Mouse (Mus musculus) hindbrain, embryonic 14.5 days (tissue): ENCODE measurements around the gene Peli2. TPM values are rescaled to one million over a fixed set of nuclear protein-coding genes. Genes with fewer than 3 reads are reported as not detected.
"Not testable (repeated sequence)": the region's sequence is repeated elsewhere in the genome, so short reads cannot be mapped to it uniquely, and the experiment has no call there.

ENCODE experiments used
- ATAC-seq: fragments of 200-750 bp; cut with Nextera tagmentation; 2 replicates; pipeline ENCODE4 v1.8.0; 2017; ENCODE audit warnings: moderate number of reproducible peaks, mild to moderate bottlenecking, moderate TSS enrichment, moderate library complexity; ENCODE audit not compliant: low FRiP score
- DNase-seq: peaks from one replicate; pipeline ENCODE4 v3.0.0-alpha.2; 2015; ENCODE audit warnings: low spot score
- H3K27ac ChIP-seq: fragments of 300-500 bp; sonication (generic); 2 replicates; pipeline ENCODE4 v1.5.1; 2014; ENCODE audit warnings: mild to moderate bottlenecking, moderate library complexity
- H3K27me3 ChIP-seq: fragments of 300-500 bp; sonication (generic); 2 replicates; pipeline ENCODE4 v1.6.1; 2014; ENCODE audit warnings: mild to moderate bottlenecking, low read length, mixed read lengths; ENCODE audit not compliant: control insufficient read depth, insufficient read depth
- H3K36me3 ChIP-seq: fragments of 300-500 bp; sonication (generic); replicated peaks from 2 replicates; pipeline ENCODE4 v1.6.1; 2014; ENCODE audit not compliant: control insufficient read depth, insufficient read depth
- H3K4me1 ChIP-seq: fragments of 300-500 bp; sonication (generic); replicated peaks from 2 replicates; pipeline ENCODE4 v1.6.1; 2014; ENCODE audit warnings: antibody characterized with exemption, low read length, mixed read lengths; ENCODE audit not compliant: control insufficient read depth, insufficient read depth
- H3K4me2 ChIP-seq: fragments of 300-500 bp; sonication (generic); replicated peaks from 2 replicates; pipeline ENCODE4 v1.6.1; 2014; ENCODE audit warnings: mild to moderate bottlenecking, moderate library complexity
- H3K4me3 ChIP-seq: fragments of 300-500 bp; sonication (generic); replicated peaks from 2 replicates; pipeline ENCODE4 v1.5.1; 2014; ENCODE audit warnings: mild to moderate bottlenecking, low read length
- H3K9ac ChIP-seq: fragments of 300-500 bp; sonication (generic); 2 replicates; pipeline ENCODE4 v1.6.1; 2014
- H3K9me3 ChIP-seq: fragments of 300-500 bp; sonication (generic); 2 replicates; pipeline ENCODE4 v1.6.1; 2016; ENCODE audit warnings: low read length; ENCODE audit not compliant: control insufficient read depth
- WGBS: fragments of 180-500 bp; shearing (Covaris S2); extraction: QIAGEN DNeasy Blood & Tissue Kit; methylation state at CpG from one replicate; pipeline ENCODE4 v1.1.7; 2014; 5-methylcytosine and 5-hydroxymethylcytosine counted together
- polyA plus RNA-seq: library from polyadenylated mRNA; unstranded; fragments of >200 nt; fragmentation: Nextera tagmentation; extraction: Ambion mirVana; gene quantifications from 2 replicates; pipeline ENCODE4 v1.2.1, GENCODE M21; 2014

Peli2 gene
- polyA plus RNA-seq: 8.9 and 10.0 TPM in 2 replicates

DNA sequence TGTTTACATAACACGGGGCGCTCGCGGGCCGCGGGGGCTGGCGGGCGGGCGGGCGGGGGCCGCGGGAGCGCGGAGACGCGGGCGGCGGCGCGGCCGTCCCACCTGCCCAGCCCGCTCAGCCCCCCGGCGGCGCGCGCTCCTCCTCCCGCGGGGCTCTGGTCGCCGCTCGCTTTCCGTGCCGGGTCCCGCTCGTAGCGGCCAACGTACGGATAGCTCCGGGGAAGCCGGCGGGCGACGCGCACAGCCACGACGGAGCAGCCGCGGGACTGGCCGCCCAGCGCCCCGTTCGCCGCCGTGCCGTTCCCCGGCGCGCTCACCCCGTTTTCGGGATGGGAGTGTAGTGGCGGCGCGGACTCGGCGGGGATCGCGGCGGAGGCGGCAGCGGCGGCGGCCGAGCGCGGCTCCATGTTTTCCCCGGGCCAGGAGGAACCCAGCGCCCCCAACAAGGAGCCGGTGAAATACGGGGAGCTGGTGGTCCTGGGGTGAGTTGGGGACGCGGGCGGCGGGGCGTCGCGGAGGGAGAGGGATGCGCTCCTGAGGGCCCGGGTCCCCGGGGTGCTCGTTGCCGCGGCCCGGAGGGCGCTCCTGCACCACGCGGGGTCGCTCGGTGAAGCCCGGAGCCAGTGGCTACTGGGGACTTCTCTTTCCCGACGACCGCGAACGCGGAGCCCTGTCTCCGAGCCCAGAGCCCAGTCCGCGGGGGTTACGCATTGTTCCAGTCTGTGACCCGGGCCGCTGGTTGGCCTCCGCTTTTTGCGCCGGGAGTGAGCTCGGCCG is at the start of gene Peli2:
Gene Peli2 (plus strand): TSS at position 72 of the 777 bp plus-strand sequence.
- peaks cover 58% of the 10 kb centered on the region for H3K4me1 ChIP-seq
- peak; percentile 86 for ATAC-seq

DNA sequence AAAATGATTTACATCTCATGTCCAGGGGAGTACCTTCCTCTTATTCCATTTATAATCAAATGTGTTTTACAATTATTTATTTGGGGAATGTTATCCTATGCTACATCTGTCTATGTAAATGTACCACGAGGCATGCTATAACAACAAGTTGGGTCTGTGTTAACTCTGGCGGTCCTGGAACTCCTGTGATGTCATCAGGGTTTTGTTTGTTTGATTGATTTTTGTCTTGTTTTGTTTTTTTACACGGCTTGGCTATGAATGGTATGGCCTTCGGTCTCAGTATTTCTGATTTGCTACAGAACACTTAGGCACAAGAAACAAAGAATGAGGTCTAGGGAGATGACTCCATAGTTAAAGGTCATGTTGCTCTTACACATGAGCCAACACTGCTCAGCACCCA is 48.5 kb upstream of the Peli2 start:
- H3K4me1 ChIP-seq: peaks cover 8% of the 10 kb centered on the region; the same call in 1 of the 2 replicates
- WGBS: 57% methylated on average over 4 of the region's 4 CpGs

More for the DNA sequence above, at the start of gene Peli2:
- peak within 1 kb of the TSS; percentile 85 for H3K27ac ChIP-seq
- peak within 1 kb of the TSS; percentile 79 for H3K4me3 ChIP-seq
- H3K4me2 ChIP-seq: peak within 1 kb of the TSS; percentile 95
- DNase-seq: peak; percentile 74
- WGBS: 1% methylated on average over 66 of the region's 117 CpGs
- H3K36me3 ChIP-seq: no peaks in the 10 kb centered on the region
- H3K9ac ChIP-seq: peak within 1 kb of the TSS; percentile 84
- no peaks in the 10 kb centered on the region for H3K9me3 ChIP-seq
- no peaks in the 10 kb centered on the region for H3K27me3 ChIP-seq

DNA sequence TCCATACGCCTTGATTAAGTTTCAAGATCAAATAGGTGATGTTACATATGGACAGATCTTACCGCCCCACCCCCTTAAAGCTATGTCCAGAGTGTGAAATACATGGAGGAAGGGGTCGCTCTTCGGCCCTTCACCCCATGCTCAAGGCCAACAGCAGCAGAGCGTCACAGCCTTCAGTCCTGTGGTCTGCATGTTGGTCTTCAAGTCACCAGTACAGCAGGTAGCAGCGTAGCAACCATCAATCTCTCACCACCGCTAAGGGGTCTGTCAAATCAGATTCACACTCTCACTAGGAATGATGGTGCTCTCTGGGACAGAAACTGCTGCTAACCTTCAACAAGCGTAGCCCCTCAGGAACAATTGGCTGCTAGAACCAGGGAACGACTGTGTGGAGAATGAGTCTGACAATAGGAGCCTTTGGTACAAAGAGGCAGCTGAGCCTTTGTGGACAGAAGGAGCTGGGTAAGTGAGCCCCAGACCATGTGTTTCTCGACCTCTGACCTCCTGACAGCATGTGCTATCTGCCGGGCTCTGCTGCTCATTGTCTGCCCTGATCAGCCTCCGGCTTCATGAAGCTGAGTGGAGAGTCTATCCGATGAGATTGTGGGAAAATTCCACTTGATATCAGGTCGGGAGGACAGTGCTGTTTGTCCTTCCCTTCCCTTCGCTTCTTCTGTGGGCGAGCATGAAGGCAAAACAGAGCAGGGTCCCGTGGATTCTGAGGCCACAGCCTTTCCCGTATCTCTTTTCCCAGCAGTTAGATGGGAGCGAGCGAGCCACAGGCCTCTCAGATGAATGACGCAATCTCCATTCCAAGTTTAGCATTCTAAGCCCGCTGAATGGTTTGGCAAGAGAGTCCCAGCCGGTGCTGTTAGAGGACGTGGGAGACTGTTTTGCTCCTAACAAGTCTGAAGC is 47.1 kb upstream of the Peli2 start:
- Histone ChIP-seq H3K36me3 (no peaks in the 10 kb centered on the region), H3K27me3 (no peaks in the 10 kb centered on the region), H3K4me3 (no peak overlapping the region), H3K9me3 (no peaks in the 10 kb centered on the region), H3K4me1 (peaks cover 8% of the 10 kb centered on the region; the same call in 1 of the 2 replicates), H3K9ac (peak overlapping the region; percentile 0; the same call in 1 of the 2 replicates), H3K27ac (no peak overlapping the region), H3K4me2 (peak overlapping the region; percentile 11; the same call in 1 of the 2 replicates)
- WGBS: 19% methylated on average over 24 of the region's 24 CpGs
- ATAC-seq (peak; percentile 71; the same call in 1 of the 2 replicates), DNase-seq (peak; percentile 47)

More for the DNA sequence above, 48.5 kb upstream of the Peli2 start:
- DNase-seq: no peak
- H3K36me3 ChIP-seq: no peaks in the 10 kb centered on the region
- no peaks in the 10 kb centered on the region for H3K9me3 ChIP-seq
- H3K27me3 ChIP-seq: no peaks in the 10 kb centered on the region
- no peak overlapping the region for H3K9ac ChIP-seq
- H3K4me2 ChIP-seq: no peak overlapping the region
- no peak overlapping the region for H3K4me3 ChIP-seq
- H3K27ac ChIP-seq: no peak overlapping the region
- no peak for ATAC-seq

DNA sequence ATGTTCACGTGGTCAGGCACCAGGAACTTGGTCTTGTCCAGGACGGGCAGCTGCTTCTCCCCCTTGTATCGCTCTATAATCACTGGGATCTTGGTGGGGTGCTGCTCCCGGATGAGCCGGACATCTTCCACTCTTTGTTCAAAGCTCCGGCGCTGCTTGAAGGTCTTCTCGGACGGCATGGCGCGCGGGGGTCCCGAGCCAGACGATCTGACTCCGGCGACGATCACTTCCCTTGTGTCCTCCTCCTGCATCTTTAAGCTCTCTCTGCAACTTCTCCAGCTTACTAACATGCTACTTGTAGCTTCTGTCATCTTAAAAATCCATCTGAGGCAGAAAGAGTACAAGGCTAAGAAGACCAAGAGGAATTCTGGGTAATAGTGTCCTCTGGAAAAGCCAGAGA is 41.0 kb upstream of the Peli2 start:
- H3K27me3 ChIP-seq, H3K9ac ChIP-seq, H3K27ac ChIP-seq, H3K4me2 ChIP-seq, H3K4me3 ChIP-seq, ATAC-seq, DNase-seq, H3K36me3 ChIP-seq, H3K9me3 ChIP-seq: not testable (repeated sequence)
- WGBS: 93% methylated on average over 17 of the region's 17 CpGs
- H3K4me1 ChIP-seq: peaks cover 11% of the 10 kb centered on the region

DNA sequence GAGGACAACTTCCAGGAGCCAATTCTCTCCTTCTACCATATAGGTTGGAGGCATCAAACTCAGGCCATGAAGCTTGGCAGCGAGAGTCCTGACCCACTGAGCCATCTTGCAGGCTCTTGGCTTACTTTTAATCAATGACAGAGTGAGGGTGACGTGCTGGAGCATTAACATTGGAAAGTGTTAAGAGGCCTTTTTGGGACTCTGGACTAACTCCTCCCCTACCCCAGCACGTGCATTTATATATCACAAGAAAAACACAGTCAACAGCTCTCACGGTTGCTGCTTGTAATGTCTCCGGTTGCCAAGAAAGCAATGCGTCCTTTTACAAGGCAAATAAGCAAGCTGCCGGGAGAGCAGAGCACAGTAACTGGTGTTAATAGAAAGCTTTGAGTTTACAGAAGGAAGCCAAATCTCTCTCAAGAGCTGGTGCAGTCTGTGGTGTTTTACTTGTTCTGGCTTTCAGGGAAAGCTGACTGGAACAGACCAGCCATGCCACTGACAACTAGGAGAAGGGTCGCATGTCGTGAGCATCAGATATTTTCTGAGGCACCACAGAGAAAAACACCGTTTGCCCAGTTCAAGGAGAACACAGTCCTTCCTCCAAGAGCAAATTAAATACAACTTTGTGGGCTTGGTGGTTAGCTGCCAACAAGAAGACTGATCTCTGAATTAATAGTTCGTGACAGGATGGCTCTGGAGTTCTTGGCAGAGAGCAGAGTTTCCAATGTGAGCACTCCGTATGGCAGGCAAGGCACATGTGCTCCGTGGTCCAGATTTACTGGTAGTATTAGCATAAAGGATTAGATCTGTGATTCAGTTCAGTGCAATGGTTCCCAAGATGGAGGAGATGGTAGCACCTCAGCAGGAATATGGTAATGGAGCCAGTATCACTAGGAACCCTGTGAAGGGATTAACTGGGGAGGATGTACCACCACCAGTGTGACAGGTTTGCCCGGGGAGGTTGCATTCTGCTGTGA is 36.5 kb upstream of the Peli2 start:
- Histone ChIP-seq H3K27ac (peak overlapping the region; percentile 56), H3K36me3 (no peaks in the 10 kb centered on the region), H3K27me3 (no peaks in the 10 kb centered on the region), H3K9me3 (no peaks in the 10 kb centered on the region), H3K4me2 (peak overlapping the region; percentile 22), H3K4me3 (no peak overlapping the region), H3K4me1 (peaks cover 15% of the 10 kb centered on the region), H3K9ac (0 out of 2 replicates have a peak overlapping the region, but pooled peaks have one; percentile 5)
- DNase-seq: peak; percentile 65
- peak; percentile 68; the same call in 1 of the 2 replicates for ATAC-seq
- 31% methylated on average over 14 of the region's 14 CpGs for WGBS

DNA sequence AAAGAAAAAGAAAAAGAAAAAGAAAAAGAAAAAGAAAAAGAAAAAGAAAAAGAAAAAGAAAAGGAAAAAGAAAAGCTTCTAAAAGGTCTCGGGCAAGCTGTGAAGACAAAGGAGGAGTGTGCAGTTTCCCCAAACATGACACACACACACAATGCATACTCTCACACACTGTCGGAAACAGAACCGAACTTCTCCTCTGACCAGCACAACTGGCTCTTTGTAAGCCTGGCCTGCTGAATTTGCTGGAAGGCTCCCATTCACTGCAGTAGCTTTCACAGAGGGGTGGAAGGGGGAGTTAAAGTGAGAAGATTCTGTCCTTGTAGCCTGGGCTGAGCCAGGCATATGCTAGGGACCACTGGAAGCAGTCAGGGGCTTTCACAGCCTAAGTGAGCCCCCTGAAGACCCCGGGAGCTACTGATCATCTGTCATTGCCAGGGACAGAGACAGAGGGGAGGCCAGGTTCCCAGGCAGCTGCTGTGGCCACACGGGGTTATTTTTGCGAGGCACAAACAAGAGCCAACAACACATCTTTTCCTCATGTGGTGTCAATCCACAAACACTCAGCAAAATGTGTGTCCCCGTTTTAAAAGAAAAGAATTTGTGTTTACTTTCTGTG is 33.8 kb upstream of the Peli2 start:
- no peak overlapping the region for H3K27ac ChIP-seq
- 39% methylated on average over 7 of the region's 7 CpGs for WGBS
- H3K9ac ChIP-seq: no peak overlapping the region
- H3K36me3 ChIP-seq: no peaks in the 10 kb centered on the region
- no peak overlapping the region for H3K4me2 ChIP-seq
- peaks cover 15% of the 10 kb centered on the region for H3K4me1 ChIP-seq
- DNase-seq (no peak), ATAC-seq (no peak; the same call in 1 of the 2 replicates)
- H3K27me3 ChIP-seq: no peaks in the 10 kb centered on the region
- H3K9me3 ChIP-seq: no peaks in the 10 kb centered on the region
- H3K4me3 ChIP-seq: no peak overlapping the region

DNA sequence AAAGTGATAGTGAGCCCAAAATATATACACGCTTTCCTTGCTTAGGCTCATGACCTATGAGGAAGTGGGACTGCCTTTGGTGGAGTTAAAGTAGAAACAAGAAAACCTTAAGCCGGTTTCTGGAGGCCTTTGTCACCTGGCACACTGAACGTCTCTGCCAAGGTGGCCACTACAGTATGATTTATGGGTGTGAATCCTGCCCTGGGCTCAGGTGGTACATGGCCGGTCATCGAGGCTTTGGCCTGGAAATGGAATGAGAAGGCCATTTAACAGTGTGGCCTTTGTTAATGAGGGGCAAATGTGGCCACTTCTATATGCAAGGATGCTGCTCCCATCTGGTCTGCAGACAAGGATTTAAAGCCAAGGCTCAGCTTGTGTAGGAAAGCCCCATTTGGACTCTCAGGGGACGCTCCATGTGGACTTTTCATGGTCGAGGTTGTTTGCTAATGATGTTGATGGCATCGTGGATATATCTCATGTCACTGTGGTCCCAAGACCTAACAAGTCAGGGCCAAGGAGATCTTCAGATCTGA is 33.3 kb upstream of the Peli2 start:
- H3K4me3 ChIP-seq: no peak overlapping the region
- H3K36me3 ChIP-seq: no peaks in the 10 kb centered on the region
- H3K4me2 ChIP-seq: no peak overlapping the region
- no peaks in the 10 kb centered on the region for H3K9me3 ChIP-seq
- H3K27ac ChIP-seq: no peak overlapping the region
- no peak for ATAC-seq
- peaks cover 15% of the 10 kb centered on the region for H3K4me1 ChIP-seq
- 49% methylated on average over 8 of the region's 8 CpGs for WGBS
- no peak overlapping the region for H3K9ac ChIP-seq
- H3K27me3 ChIP-seq: no peaks in the 10 kb centered on the region
- DNase-seq: no peak

DNA sequence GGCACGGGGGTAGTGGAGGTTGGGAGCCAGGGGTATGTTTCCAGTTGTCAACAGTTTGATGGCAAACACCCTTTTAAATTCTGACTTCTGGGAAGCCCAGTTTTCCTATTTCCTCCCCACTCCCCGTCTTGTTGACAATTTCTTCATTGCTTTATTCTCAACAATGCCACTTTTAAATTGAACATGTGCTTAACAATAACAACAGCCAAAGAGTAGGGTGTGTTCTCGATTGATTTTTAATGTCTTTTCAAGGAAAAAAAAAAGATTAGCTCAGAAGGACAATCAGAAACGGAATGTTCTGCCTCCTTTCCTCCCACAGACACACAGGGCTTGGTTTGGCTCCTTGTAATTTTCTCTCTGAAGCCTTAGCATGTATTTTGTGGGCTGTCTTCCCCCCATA is 30.2 kb upstream of the Peli2 start:
- ATAC-seq (no peak), DNase-seq (no peak)
- no peak overlapping the region for H3K27ac ChIP-seq
- H3K9ac ChIP-seq: no peak overlapping the region
- H3K36me3 ChIP-seq: no peaks in the 10 kb centered on the region
- H3K4me3 ChIP-seq: no peak overlapping the region
- WGBS: 72% methylated on average over 4 of the region's 4 CpGs
- no peaks in the 10 kb centered on the region for H3K27me3 ChIP-seq
- H3K9me3 ChIP-seq: no peaks in the 10 kb centered on the region
- no peak overlapping the region for H3K4me2 ChIP-seq
- H3K4me1 ChIP-seq: no peaks in the 10 kb centered on the region; the same call in none of the 2 replicates
